Mouse (Mus musculus): ENCODE measurements around the gene Plpp1.

GRCm38 (mm10) chr13:112910434-112910833 lies 109.8 kb downstream of the Plpp1 start:
- no peak for TF ChIP-seq POLR2AphosphoS5 (IDR thresholded peaks at IDR 0.05; ENCODE audit: borderline replicate concordance, low read depth, low read length)
- TF ChIP-seq EP300 (IDR thresholded peaks at IDR 0.05; ENCODE audit: low read depth in 1 of 2, low read length in 2 of 2) = no peak
- TF ChIP-seq GABPA (IDR thresholded peaks at IDR 0.05; ENCODE audit: low read depth, low read length) = no peak
- TF ChIP-seq POLR2A (IDR thresholded peaks at IDR 0.05; ENCODE audit: control insufficient read depth in 1 of 2, insufficient read depth in 1 of 2, low read depth in 1 of 2, low read length in 2 of 2, poor library complexity in 1 of 2) = no peak

Data from MEL (cell line).